Mouse (Mus musculus) B cell, adult 67 days (primary cell): ENCODE results near the gene Htr1a. TPM values are rescaled to one million over a fixed set of nuclear protein-coding genes. Genes with fewer than 3 reads are reported as not detected.

Experiments used
- total RNA-seq, 2 experiments: library from RNA; stranded (reverse); gene quantifications; 4 replicates each; pipeline ENCODE4 v1.2.4; 2023

Gene Htr1a
- not detected for total RNA-seq

DNA sequence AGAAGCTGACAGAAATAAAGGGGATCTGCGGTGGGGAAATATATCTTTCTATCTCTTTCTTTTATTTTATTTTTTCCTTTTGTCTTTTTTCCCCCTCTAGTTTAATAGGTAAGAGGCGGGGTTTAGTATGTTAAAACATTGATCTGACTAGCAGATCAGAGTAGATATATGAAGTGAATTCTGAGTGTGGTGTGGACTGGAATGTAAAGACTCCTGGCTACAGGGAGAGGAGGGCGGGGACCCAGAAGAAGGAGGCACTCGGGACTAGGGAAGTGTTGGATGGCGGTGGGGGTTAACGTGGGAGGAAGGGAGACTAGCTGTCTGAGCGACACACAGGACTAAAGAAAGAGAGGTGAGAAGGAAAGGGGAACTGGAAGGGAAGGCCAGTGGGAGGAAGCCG is at the start of gene Htr1a:
TSS of gene Htr1a (plus strand) at position 301 of the 400 bp plus-strand sequence.

Other genes starting within 250 kb of the Htr1a start
- not detected for gene Rnf180, start 148.8 kb upstream of the Htr1a start, total RNA-seq